Mouse (Mus musculus): ENCODE data around the gene Guca2a.

DNA sequence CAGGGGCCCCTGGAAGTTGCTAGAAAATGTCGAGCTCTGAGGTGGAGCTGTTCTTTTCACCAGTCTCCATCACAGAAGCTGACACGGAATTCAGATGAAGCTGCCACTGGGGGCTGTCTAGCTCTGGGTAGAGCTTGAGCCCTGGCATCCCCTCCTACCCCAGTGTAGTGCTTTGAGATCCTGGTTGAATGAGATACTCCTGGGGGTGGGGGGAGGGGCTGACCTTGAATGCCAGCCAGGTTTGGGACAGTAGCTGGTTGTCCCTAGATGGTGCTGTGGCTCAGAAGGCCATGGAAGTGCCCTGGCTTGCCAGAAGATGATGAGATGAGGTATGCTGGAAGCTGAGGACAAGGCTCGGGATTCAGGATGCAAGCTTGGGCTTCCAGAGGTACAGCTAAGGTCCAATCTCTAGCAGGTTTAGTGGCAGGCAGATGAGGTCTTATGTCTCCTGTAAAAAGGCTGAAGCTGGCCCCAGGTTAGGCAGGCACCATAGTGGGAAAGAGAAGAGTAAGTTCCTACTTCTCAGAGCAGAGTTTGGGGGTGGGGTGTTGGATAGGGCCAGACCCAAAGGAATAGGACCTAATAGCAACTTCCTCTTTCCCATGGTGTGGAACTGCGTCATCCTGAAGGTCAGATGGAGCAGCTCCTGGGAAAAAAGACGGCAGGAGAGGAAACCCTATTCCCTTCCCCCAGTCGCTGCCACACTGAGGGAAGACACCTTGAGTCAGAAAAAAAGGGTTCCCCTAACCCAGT, 2.4 kb upstream of the Guca2a start:
- TF ChIP-seq CTCF (IDR thresholded peaks at IDR 0.05; ENCODE audit: low read depth) (no peak; the same call in none of the 2 replicates), EP300 (IDR thresholded peaks at IDR 0.05; ENCODE audit: low read depth) (no peak)
